Mouse (Mus musculus) CH12.LX (cell line): Measurements from ENCODE around the gene Pcolce2. TPM values are rescaled to one million over a fixed set of nuclear protein-coding genes. Genes with fewer than 3 reads are reported as not detected.
A peak's percentile ranks its signal among the peaks of the same experiment; 100 is the strongest.

ENCODE experiments used
- DNase-seq: peaks from one replicate; pipeline ENCODE4 v3.0.0-alpha.2; 2013; ENCODE audit errors: extremely low read depth
- H3K27ac ChIP-seq: 2 replicates; pipeline ENCODE4 v1.5.1; 2012; ENCODE audit warnings: low read depth, mild to moderate bottlenecking, control low read depth, moderate library complexity; ENCODE audit not compliant: insufficient read depth
- H3K27me3 ChIP-seq: replicated peaks from 2 replicates; pipeline ENCODE3; 2012; ENCODE audit warnings: inconsistent platforms
- H3K36me3 ChIP-seq, 2 experiments: replicated peaks in 1 of 2; 2 replicates each; pipeline versions ENCODE3 to v1.6.1; 2012; ENCODE audit warnings: inconsistent platforms in 1 of 2, low read length in 1 of 2, mild to moderate bottlenecking in 1 of 2, mixed read lengths in 1 of 2, moderate library complexity in 1 of 2; ENCODE audit not compliant: control insufficient read depth in 1 of 2, insufficient read depth in 1 of 2
- H3K4me1 ChIP-seq, 2 experiments: 2 replicates each; pipeline ENCODE4 v1.6.1; 2012; ENCODE audit warnings: inconsistent platforms in 1 of 2, moderate library complexity in 1 of 2; ENCODE audit not compliant: insufficient read depth in 2 of 2, control insufficient read depth in 1 of 2
- H3K4me2 ChIP-seq: 2 replicates; pipeline ENCODE4 v1.6.1; 2012; ENCODE audit warnings: low read depth, mild to moderate bottlenecking, control low read depth; ENCODE audit not compliant: poor library complexity, insufficient read depth, severe bottlenecking
- H3K4me3 ChIP-seq, 3 experiments: fragments of 150-350 bp in 1 of 3; sonication (generic) in 1 of 3; replicated peaks in 1 of 3; 2 replicates each; pipeline versions ENCODE3 to v1.5.1; 2011 to 2012; ENCODE audit warnings: low read depth in 2 of 3, low read length in 2 of 3, mild to moderate bottlenecking in 2 of 3, moderate library complexity in 2 of 3, control low read depth in 1 of 3, improper control_type of control experiment in 1 of 3, inconsistent platforms in 1 of 3, mixed read lengths in 1 of 3; ENCODE audit not compliant: poor library complexity in 1 of 3
- H3K79me2 ChIP-seq: replicated peaks from 2 replicates; pipeline ENCODE4 v1.6.1; 2012; ENCODE audit warnings: mild to moderate bottlenecking, moderate library complexity; ENCODE audit not compliant: control insufficient read depth, poor library complexity, insufficient read depth, severe bottlenecking; ENCODE audit errors: extremely low read depth
- H3K9ac ChIP-seq: 2 replicates; pipeline ENCODE4 v1.6.1; 2012; ENCODE audit warnings: low read depth, mild to moderate bottlenecking, control low read depth, moderate library complexity; ENCODE audit not compliant: insufficient read depth
- H3K9me3 ChIP-seq: replicated peaks from 2 replicates; pipeline ENCODE3; 2012; ENCODE audit warnings: low read length, inconsistent platforms, mixed read lengths
- BHLHE40 ChIP-seq: IDR thresholded peaks from 2 replicates; pipeline ENCODE4 v1.6.1; 2011; ENCODE audit warnings: mild to moderate bottlenecking, low read depth, low read length, improper control_type of control experiment
- CHD1 ChIP-seq: IDR thresholded peaks from 2 replicates; pipeline ENCODE4 v1.6.1; 2012; ENCODE audit warnings: low read depth, low read length, improper control_type of control experiment, inconsistent platforms
- EP300 ChIP-seq: IDR thresholded peaks from 2 replicates; pipeline ENCODE4 v1.6.1; 2011; ENCODE audit warnings: low read length, improper control_type of control experiment
- GABPA ChIP-seq: IDR thresholded peaks from 2 replicates; pipeline ENCODE4 v1.6.1; 2012; ENCODE audit warnings: low read depth, low read length, improper control_type of control experiment, inconsistent platforms; ENCODE audit not compliant: insufficient replicate concordance
- JUN ChIP-seq: IDR thresholded peaks from 2 replicates; pipeline ENCODE4 v1.6.1; 2011; ENCODE audit warnings: low read depth, mild to moderate bottlenecking, low read length, improper control_type of control experiment, moderate library complexity; ENCODE audit not compliant: insufficient read depth
- MAX ChIP-seq: IDR thresholded peaks from 2 replicates; pipeline ENCODE4 v1.6.1; 2011; ENCODE audit warnings: low read length, improper control_type of control experiment
- MAZ ChIP-seq: IDR thresholded peaks from 2 replicates; pipeline ENCODE4 v1.6.1; 2012; ENCODE audit warnings: low read depth, mild to moderate bottlenecking, inconsistent platforms, low read length, improper control_type of control experiment, moderate library complexity
- MXI1 ChIP-seq: IDR thresholded peaks from 2 replicates; pipeline ENCODE4 v1.6.1; 2011; ENCODE audit warnings: mild to moderate bottlenecking, low read depth, low read length, improper control_type of control experiment
- NRF1 ChIP-seq: IDR thresholded peaks from 2 replicates; pipeline ENCODE4 v1.6.1; 2014; ENCODE audit warnings: low read depth, mild to moderate bottlenecking, inconsistent platforms, low read length, improper control_type of control experiment, moderate library complexity
- RCOR1 ChIP-seq: conservative IDR thresholded peaks from 2 replicates; pipeline ENCODE4 v1.6.1; 2012; ENCODE audit warnings: low read depth, mild to moderate bottlenecking, inconsistent platforms, low read length, improper control_type of control experiment
- SIN3A ChIP-seq: IDR thresholded peaks from 2 replicates; pipeline ENCODE4 v1.6.1; 2012; ENCODE audit warnings: low read length, improper control_type of control experiment, inconsistent platforms
- SMC3 ChIP-seq: IDR thresholded peaks from 2 replicates; pipeline ENCODE4 v1.6.1; 2011; ENCODE audit warnings: low read depth, low read length, improper control_type of control experiment
- TBP ChIP-seq: conservative IDR thresholded peaks from 2 replicates; pipeline ENCODE4 v1.6.1; 2011; ENCODE audit warnings: low read depth, low read length, improper control_type of control experiment
- USF2 ChIP-seq: conservative IDR thresholded peaks from 2 replicates; pipeline ENCODE4 v1.6.1; 2011; ENCODE audit warnings: low read depth, low read length, improper control_type of control experiment
- ZKSCAN1 ChIP-seq: IDR thresholded peaks from 2 replicates; pipeline ENCODE4 v1.6.1; 2012; ENCODE audit warnings: low read depth, inconsistent platforms, low read length, improper control_type of control experiment, borderline replicate concordance
- ZNF384 ChIP-seq: IDR thresholded peaks from 2 replicates; pipeline ENCODE4 v1.6.1; 2012; ENCODE audit warnings: low read depth, low read length, improper control_type of control experiment, inconsistent platforms
- dilution Hi-C: fragments of 300-500 bp; cut with MboI; formaldehyde crosslinking; loops from 2 replicates; pipeline ENCODE4 v1.14.3; 2020; ENCODE audit warnings: low sequenced_read_pairs; ENCODE audit not compliant: extremely low pct_unique_long_range_greater_than_20kb, extremely low pct_ligation_motif_present
- in situ Hi-C: fragments of 300-500 bp; cut with MboI; formaldehyde crosslinking; loops from 3 replicates; pipeline ENCODE4 v1.14.3; 2019; ENCODE audit warnings: low sequenced_read_pairs, low pct_ligation_motif_present, low pct_unique_long_range_greater_than_20kb, mixed read lengths
- polyA plus RNA-seq: library from polyadenylated mRNA; unstranded; fragments of >175 nt; gene quantifications from 2 replicates; pipeline ENCODE4 v1.2.1, GENCODE M21; 2012; ENCODE audit warnings: low read depth; ENCODE audit not compliant: insufficient read length
- total RNA-seq, 2 experiments: library from RNA; depleted of rRNA; stranded (reverse); fragments of 300-350 nt in 1 of 2; fragments of >200 nt in 1 of 2; gene quantifications; 2 replicates each; pipeline ENCODE4 v1.2.3; 2012 to 2014

Pcolce2 gene
- total and polyA plus RNA-seq, 3 experiments = 0.04 TPM; not detected in 2

DNA sequence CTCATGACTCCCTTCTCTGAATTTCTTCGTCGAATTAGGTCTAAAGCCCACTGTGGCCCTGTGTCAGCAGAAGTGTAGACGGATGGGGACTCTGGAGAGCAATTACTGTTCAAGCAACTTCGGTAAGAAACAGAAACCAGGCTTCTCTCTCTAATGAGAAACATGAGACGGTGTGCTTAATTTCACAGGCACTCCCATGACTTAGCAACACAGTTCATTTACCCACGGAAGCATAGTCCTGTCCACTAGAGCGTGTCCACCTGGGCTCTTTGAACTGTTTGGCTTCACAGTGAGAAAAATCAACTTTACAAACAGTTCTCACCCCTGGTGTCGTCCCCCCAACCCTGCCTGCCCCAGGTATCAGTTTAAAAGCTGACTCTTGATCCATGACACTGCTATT is 55.4 kb downstream of the Pcolce2 start:
- Histone ChIP-seq H3K4me2 (peak overlapping the region; percentile 51), H3K79me2 (no peaks in the 10 kb centered on the region), H3K36me3 (no peaks in the 10 kb centered on the region), H3K27me3 (no peaks in the 10 kb centered on the region), H3K4me3 (no peak overlapping the region), H3K9me3 (no peaks in the 10 kb centered on the region), H3K9ac (no peak overlapping the region), H3K27ac (no peak overlapping the region), H3K4me1 (no peaks in the 10 kb centered on the region)
- in situ Hi-C loops (loop anchor here (25.0 kb wide), 1 partner anchor 144 kb away; the partner anchor contains the start of gene Pls1), dilution Hi-C loops (no loop called here)
- DNase-seq = no peak
- no peak for TF ChIP-seq ZNF384
- TF ChIP-seq NRF1 = no peak

- no peak overlapping the region for H3K27ac ChIP-seq
- DNase-seq = no peak
- peak overlapping the region in 2 of 3 experiments; percentile 44 to 57 for H3K4me3 ChIP-seq
- dilution Hi-C loops = no loop called here
- in situ Hi-C loops = loop anchor here (25.0 kb wide), 1 partner anchor 144 kb away; the partner anchor contains the start of gene Pls1
- H3K4me1 ChIP-seq = no peaks in the 10 kb centered on the region
- H3K79me2 ChIP-seq = no peaks in the 10 kb centered on the region
- no peaks in the 10 kb centered on the region for H3K27me3 ChIP-seq
- no peaks in the 10 kb centered on the region for H3K36me3 ChIP-seq
- H3K4me2 ChIP-seq = peak overlapping the region; percentile 97
- H3K9me3 ChIP-seq = no peaks in the 10 kb centered on the region
- H3K9ac ChIP-seq = peak overlapping the region; percentile 50
- TF ChIP-seq BHLHE40 (no peak), EP300 (no peak), RCOR1 (no peak), USF2 (no peak), MAZ (no peak), ZKSCAN1 (no peak), CHD1 (no peak), SMC3 (no peak), GABPA (no peak), MXI1 (no peak), ZNF384 (no peak), SIN3A (no peak), NRF1 (no peak), TBP (no peak), JUN (no peak), MAX (no peak)
These were observed 56.2 kb downstream of the Pcolce2 start for GRCm38 (mm10) chr9:95693528-95694100.
